Mouse (Mus musculus) kidney, adult 9 months (tissue): ENCODE measurements around the gene L1td1.
A peak's percentile ranks its signal among the peaks of the same experiment; 100 is the strongest.

Experiments used
- DNase-seq: peaks from one replicate; pipeline ENCODE4 v3.0.0; 2022

The L1td1 gene

GRCm38 (mm10) chr4:98743209-98743905 is 16.8 kb downstream of the L1td1 start:
- DNase-seq: no peak

- no peak for DNase-seq
Observed at GRCm38 (mm10) chr4:98743906-98744210, 17.3 kb downstream of the L1td1 start.

GRCm38 (mm10) chr4:98754456-98754855 is 27.9 kb downstream of the L1td1 start:
- no peak for DNase-seq

- peak; percentile 6 for DNase-seq
Observed at GRCm38 (mm10) chr4:98756141-98756540, 29.6 kb downstream of the L1td1 start.

- DNase-seq: no peak
Observed at GRCm38 (mm10) chr4:98758012-98758821, 31.7 kb downstream of the L1td1 start.

GRCm38 (mm10) chr4:98758872-98759518 is 32.5 kb downstream of the L1td1 start:
- DNase-seq: no peak

- DNase-seq: peak; percentile 21
Observed at GRCm38 (mm10) chr4:98767134-98768133, 40.9 kb downstream of the L1td1 start.

GRCm38 (mm10) chr4:98773785-98774184 is 47.3 kb downstream of the L1td1 start:
- DNase-seq: no peak

GRCm38 (mm10) chr4:98776721-98777427 is 50.3 kb downstream of the L1td1 start:
- no peak for DNase-seq

- no peak for DNase-seq
Observed at GRCm38 (mm10) chr4:98777464-98777863, 50.9 kb downstream of the L1td1 start.

GRCm38 (mm10) chr4:98778219-98778618 is 51.7 kb downstream of the L1td1 start:
- DNase-seq: no peak

- no peak for DNase-seq
Observed at GRCm38 (mm10) chr4:98785851-98786250, 59.3 kb downstream of the L1td1 start.

GRCm38 (mm10) chr4:98786281-98786680 is 59.7 kb downstream of the L1td1 start:
- DNase-seq: no peak
